Mouse (Mus musculus) ES-Bruce4 (cell line): ENCODE results near the gene Rusc2. TPM values are rescaled to one million over a fixed set of nuclear protein-coding genes. Genes with fewer than 3 reads are reported as not detected.

Experiments
- H3K27ac ChIP-seq: 2 replicates; pipeline ENCODE4 v1.5.1; 2012; ENCODE audit warnings: low read length, inconsistent platforms; ENCODE audit not compliant: insufficient read depth
- H3K27me3 ChIP-seq: 2 replicates; pipeline ENCODE4 v1.6.1; 2012; ENCODE audit warnings: mild to moderate bottlenecking, low read length, inconsistent platforms; ENCODE audit not compliant: control insufficient read depth, poor library complexity, insufficient read depth, severe bottlenecking
- H3K36me3 ChIP-seq: 2 replicates; pipeline ENCODE4 v1.6.1; 2012; ENCODE audit warnings: inconsistent platforms, mild to moderate bottlenecking, low read length, moderate library complexity; ENCODE audit not compliant: control insufficient read depth, poor library complexity, insufficient read depth, severe bottlenecking
- H3K4me1 ChIP-seq: one replicate; pipeline ENCODE4 v1.8.1; 2011; ENCODE audit warnings: low read length; ENCODE audit not compliant: control insufficient read depth, insufficient read depth
- H3K4me3 ChIP-seq: 2 replicates; pipeline ENCODE4 v1.5.1; 2011; ENCODE audit warnings: low read depth, mild to moderate bottlenecking, low read length
- H3K9ac ChIP-seq: 2 replicates; pipeline ENCODE4 v1.6.1; 2012; ENCODE audit warnings: low read depth, mild to moderate bottlenecking, inconsistent platforms; ENCODE audit not compliant: poor library complexity, severe bottlenecking
- H3K9me3 ChIP-seq: replicated peaks from 2 replicates; pipeline ENCODE4 v1.6.1; 2012; ENCODE audit warnings: mild to moderate bottlenecking, low read length, inconsistent platforms; ENCODE audit not compliant: control insufficient read depth, poor library complexity, insufficient read depth, severe bottlenecking
- CTCF ChIP-seq: IDR thresholded peaks from one replicate; pipeline ENCODE4 v1.8.1; 2011; ENCODE audit warnings: low read depth, low read length
- EP300 ChIP-seq: IDR thresholded peaks from 2 replicates; pipeline ENCODE4 v1.6.1; 2011; ENCODE audit warnings: low read depth, low read length; ENCODE audit not compliant: insufficient read depth
- POLR2A ChIP-seq: IDR thresholded peaks from one replicate; pipeline ENCODE4 v1.8.1; 2011; ENCODE audit warnings: low read length; ENCODE audit not compliant: insufficient read depth
- polyA plus RNA-seq: library from polyadenylated mRNA; stranded (reverse); fragments of >200 nt; gene quantifications from 2 replicates; pipeline ENCODE4 v1.2.4, GENCODE M21; 2011; ENCODE audit warnings: low read depth; ENCODE audit not compliant: missing spikeins, insufficient read depth, insufficient read length

Rusc2 gene
- polyA plus RNA-seq, 1 experiment = 27.0 TPM

DNA sequence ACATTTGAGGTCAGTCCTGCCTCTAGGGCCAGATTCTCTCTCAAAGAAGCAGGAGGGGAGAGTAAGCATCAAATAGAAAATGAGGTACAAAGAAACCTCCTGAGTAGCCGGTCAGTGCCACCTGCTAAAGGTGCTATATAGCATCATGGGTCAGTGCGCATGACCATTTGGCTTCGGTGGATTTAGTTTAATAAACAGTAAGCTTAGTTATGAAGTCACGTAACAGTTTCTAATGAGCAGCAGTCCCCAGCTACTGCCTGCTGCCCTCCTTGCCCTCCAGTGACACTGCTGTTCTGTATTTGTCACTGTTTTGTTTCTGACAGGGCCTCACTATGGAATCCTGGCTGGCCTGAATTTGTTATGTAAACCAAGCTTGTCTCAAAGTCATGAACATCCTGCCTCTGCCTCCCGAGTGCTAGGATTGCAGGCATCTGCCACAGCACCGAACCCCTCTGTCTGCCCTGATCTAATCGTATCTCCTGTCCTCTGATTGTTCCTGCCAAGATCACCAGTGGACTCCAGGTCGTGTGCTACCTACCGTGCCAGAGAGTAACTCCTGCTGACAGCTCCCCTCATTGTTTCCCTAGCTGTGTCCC, 8.2 kb downstream of the Rusc2 start:
- TF ChIP-seq EP300 (no peak), CTCF (no peak), POLR2A (no peak)
- Histone ChIP-seq H3K9ac (no peak overlapping the region), H3K36me3 (no peaks in the 10 kb centered on the region), H3K9me3 (no peaks in the 10 kb centered on the region), H3K4me1 (peaks cover 6% of the 10 kb centered on the region), H3K4me3 (no peak overlapping the region), H3K27me3 (no peaks in the 10 kb centered on the region), H3K27ac (no peak overlapping the region)

DNA sequence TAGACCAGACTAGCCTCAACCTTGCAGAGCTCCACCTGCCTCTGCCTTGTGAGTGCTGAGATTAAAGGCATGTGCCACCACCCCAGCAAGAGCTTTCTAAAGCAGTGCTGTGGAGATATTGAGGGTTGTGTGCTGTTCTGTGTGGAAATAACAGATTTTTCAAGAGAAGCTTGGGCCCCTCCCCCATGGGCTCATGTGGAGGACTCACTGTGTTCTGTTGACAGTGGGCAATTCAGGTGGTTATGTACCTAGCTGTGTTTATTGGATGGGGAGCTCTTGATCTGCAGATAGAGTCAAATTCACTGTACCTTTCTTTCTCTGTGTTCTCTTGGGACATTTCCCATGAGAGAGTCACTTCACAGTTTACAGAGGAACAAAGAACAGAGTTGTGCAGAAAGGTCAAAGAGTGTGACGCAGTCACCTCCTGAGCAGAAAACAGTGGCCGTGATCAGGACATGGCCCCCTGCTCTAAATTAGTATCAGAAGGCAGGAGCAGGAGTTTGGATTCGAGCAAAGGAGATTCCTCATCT, 9.8 kb downstream of the Rusc2 start:
- no peak overlapping the region for H3K27ac ChIP-seq
- peaks cover 6% of the 10 kb centered on the region for H3K4me1 ChIP-seq
- H3K4me3 ChIP-seq = no peak overlapping the region
- no peak overlapping the region for H3K9ac ChIP-seq
- no peak for TF ChIP-seq CTCF
- TF ChIP-seq EP300 = no peak
- no peak for TF ChIP-seq POLR2A
- H3K36me3 ChIP-seq = no peaks in the 10 kb centered on the region
- no peaks in the 10 kb centered on the region for H3K9me3 ChIP-seq
- no peaks in the 10 kb centered on the region for H3K27me3 ChIP-seq

DNA sequence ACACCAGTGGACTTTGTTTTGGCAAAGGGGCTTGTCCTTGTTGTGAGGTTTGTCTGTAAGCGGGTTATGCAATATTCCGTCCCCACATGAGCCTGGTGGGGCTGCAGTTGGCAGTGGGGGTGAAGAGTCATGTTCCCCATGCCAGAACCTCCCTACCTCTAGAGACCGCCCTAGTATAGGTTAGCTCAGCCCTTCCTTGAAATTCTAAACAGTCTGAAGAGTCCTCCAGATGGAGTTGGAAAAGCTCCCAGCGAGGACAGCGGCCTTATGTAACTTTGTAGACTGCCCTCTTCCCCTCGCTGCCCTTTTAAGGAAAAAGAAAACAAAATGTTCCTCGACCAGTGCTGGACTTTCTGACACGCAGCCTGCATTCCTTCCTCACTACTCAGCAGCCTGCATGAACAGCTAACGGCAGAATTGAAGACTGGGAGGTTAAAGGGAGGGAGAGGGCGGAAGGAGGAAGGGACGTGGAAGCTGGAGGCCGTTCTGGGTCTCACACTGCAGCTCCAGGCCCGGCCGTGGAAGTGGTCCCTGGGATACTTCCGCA, 12.6 kb downstream of the Rusc2 start:
- Histone ChIP-seq H3K9me3 (no peaks in the 10 kb centered on the region), H3K4me3 (no peak overlapping the region), H3K4me1 (peaks cover 9% of the 10 kb centered on the region), H3K36me3 (no peaks in the 10 kb centered on the region), H3K9ac (no peak overlapping the region), H3K27ac (no peak overlapping the region), H3K27me3 (no peaks in the 10 kb centered on the region)
- TF ChIP-seq EP300 (no peak), POLR2A (no peak), CTCF (no peak)

DNA sequence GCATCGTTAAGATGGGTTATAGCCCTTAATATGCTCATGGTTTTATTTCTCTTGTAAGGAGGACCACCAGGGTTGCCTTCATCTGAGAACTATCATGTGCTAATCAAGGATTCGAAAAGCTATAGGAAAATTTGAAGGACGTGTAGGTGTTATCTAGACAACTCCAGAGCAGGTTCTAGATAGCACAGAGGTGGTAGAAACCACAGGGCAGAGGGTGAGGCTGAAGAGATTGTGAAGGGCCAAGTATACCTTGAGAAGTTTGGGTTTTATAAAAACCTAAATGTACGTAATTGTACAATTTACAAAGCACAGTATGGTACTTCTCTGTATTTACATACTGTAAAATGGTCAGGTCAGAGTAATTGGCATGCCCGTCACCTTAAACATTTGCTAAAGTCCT, 13.4 kb downstream of the Rusc2 start:
- no peaks in the 10 kb centered on the region for H3K9me3 ChIP-seq
- H3K9ac ChIP-seq = no peak overlapping the region
- H3K27ac ChIP-seq = no peak overlapping the region
- TF ChIP-seq EP300 (no peak), POLR2A (no peak), CTCF (no peak)
- no peak overlapping the region for H3K4me3 ChIP-seq
- no peaks in the 10 kb centered on the region for H3K36me3 ChIP-seq
- H3K27me3 ChIP-seq = no peaks in the 10 kb centered on the region
- peaks cover 9% of the 10 kb centered on the region for H3K4me1 ChIP-seq

DNA sequence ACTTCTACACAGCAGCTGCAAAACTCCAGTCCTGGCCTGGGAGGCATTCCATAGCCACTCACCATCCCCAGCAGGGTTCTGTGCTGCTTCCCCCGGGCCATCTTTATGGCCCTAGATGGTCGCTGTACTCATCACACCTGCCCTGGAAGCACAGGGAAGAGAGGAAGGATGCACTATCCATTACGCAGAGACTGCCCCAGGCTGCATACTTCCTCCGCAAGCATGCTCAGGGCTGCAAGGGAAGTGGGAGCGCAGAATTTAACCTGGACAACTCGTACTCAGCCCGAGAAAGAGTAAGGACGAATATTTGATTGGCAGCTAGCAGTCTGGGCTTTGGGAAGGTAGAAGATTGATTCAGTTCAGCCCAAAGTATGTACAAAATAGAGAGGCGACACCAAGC, 14.1 kb downstream of the Rusc2 start:
- Histone ChIP-seq H3K27me3 (no peaks in the 10 kb centered on the region), H3K36me3 (no peaks in the 10 kb centered on the region), H3K4me3 (no peak overlapping the region), H3K4me1 (peaks cover 7% of the 10 kb centered on the region), H3K9me3 (no peaks in the 10 kb centered on the region), H3K27ac (no peak overlapping the region), H3K9ac (no peak overlapping the region)
- no peak for TF ChIP-seq POLR2A
- TF ChIP-seq CTCF = no peak
- TF ChIP-seq EP300 = no peak

DNA sequence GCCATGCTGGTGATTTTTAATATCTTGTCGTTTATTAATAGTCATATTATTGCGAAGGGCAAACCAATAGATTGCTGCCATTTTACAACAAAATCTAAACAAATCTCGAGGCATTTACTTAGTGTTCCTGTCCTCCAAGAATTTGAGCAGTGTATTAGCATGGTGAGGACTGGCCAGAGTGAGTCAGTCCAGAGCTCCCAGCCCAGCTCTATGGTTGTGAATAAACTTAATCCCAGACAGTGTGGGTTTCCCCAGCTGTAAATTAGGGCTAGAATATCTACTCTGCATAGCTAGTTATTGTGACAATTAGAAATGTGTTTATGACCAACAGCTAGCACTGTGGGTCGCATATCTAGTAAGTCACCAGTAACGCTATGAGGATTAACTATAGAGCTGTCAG, 14.6 kb downstream of the Rusc2 start:
- Histone ChIP-seq H3K27ac (no peak overlapping the region), H3K4me3 (no peak overlapping the region), H3K27me3 (no peaks in the 10 kb centered on the region), H3K9ac (no peak overlapping the region), H3K36me3 (no peaks in the 10 kb centered on the region), H3K4me1 (peaks cover 7% of the 10 kb centered on the region), H3K9me3 (no peaks in the 10 kb centered on the region)
- TF ChIP-seq CTCF = no peak
- no peak for TF ChIP-seq EP300
- no peak for TF ChIP-seq POLR2A
